8 mouse cellular contexts compared by ENCODE assay signal in genomic region chr17:25893975-25894617, GRCm38 (mm10). TPM values are rescaled to one million over a fixed set of nuclear protein-coding genes. Genes with fewer than 3 reads are reported as not detected.
DNase-seq lines count a peak whose midpoint lies in the region; ATAC-seq and TF ChIP-seq lines count a peak whose summit lies in the region.

No protein-coding gene starts in this region.

- no peaks in the 10 kb centered on the region for H3K27me3 ChIP-seq in hindbrain, embryonic 11.5 days (ENCODE audit: control insufficient read depth, insufficient read depth, low read length)
- H3K27me3 ChIP-seq in midbrain, embryonic 10.5 days (ENCODE audit: low read depth, poor library complexity, severe bottlenecking) = no peaks in the 10 kb centered on the region
- no peaks in the 10 kb centered on the region for H3K27me3 ChIP-seq in small intestine, adult 2 months (ENCODE audit: control insufficient read depth, insufficient read depth, low read length)

- peak; percentile 63 for DNase-seq in layer of hippocampus, adult 11-12 months (ENCODE audit: low spot score)
- DNase-seq in layer of hippocampus, adult 9-10 months (ENCODE audit: low spot score) = no peak
- DNase-seq in hindbrain, embryonic 11.5 days (ENCODE audit: low spot score) = peak; percentile 81
- DNase-seq in left cerebral cortex, postnatal 25 days (ENCODE audit: low spot score in 2 of 2) = peak; percentile 67 to 70
- DNase-seq in midbrain, embryonic 10.5 days (ENCODE audit: low spot score) = peak; percentile 62

- TF ChIP-seq CTCF in bone marrow macrophage, adult 2 months (IDR thresholded peaks at IDR 0.05; ENCODE audit: low read depth, low read length) = peak; percentile 53
- peak; percentile 86 for TF ChIP-seq CTCF in embryonic fibroblast, embryonic 13.5 days (IDR thresholded peaks at IDR 0.05; ENCODE audit: borderline replicate concordance, insufficient read depth, low read length)
- peak; percentile 97; the same call in 1 of the 2 replicates for TF ChIP-seq CTCF in small intestine, adult 2 months (IDR thresholded peaks at IDR 0.05; ENCODE audit: extremely low read depth, insufficient read length, insufficient replicate concordance, low read depth, low read length)

- peaks cover 27% of the 10 kb centered on the region for H3K4me1 ChIP-seq in bone marrow macrophage, adult 2 months (ENCODE audit: control insufficient read depth, insufficient read depth, low read length)
- no peaks in the 10 kb centered on the region for H3K4me1 ChIP-seq in embryonic fibroblast, embryonic 13.5 days (ENCODE audit: control insufficient read depth, insufficient read depth, low read length)
- peaks cover 7% of the 10 kb centered on the region for H3K4me1 ChIP-seq in hindbrain, embryonic 11.5 days (replicated peaks; ENCODE audit: control insufficient read depth, insufficient read depth, low read length)
- H3K4me1 ChIP-seq in midbrain, embryonic 10.5 days = peaks cover 24% of the 10 kb centered on the region
- no peaks in the 10 kb centered on the region for H3K4me1 ChIP-seq in small intestine, adult 2 months (ENCODE audit: control insufficient read depth, insufficient read depth, insufficient read length, low read length)

- intact Hi-C loops in left cerebral cortex, postnatal 25 days (cut with DNase I) = loop anchor here (1.0 to 10.0 kb wide), 3 partner anchors 88 to 201 kb away; partner anchors contain the start of genes Decr2 and Nme4

- ATAC-seq in hindbrain, embryonic 11.5 days (ENCODE audit: low FRiP score) = peak; percentile 75

- no peaks in the 10 kb centered on the region for H3K9me3 ChIP-seq in hindbrain, embryonic 11.5 days (ENCODE audit: control insufficient read depth, low read length)
- no peaks in the 10 kb centered on the region for H3K9me3 ChIP-seq in midbrain, embryonic 10.5 days (replicated peaks)

- H3K4me3 ChIP-seq in bone marrow macrophage, adult 2 months (ENCODE audit: insufficient read depth, low read length) = no peak overlapping the region
- no peak overlapping the region for H3K4me3 ChIP-seq in embryonic fibroblast, embryonic 13.5 days (ENCODE audit: insufficient read depth, low read length)
- no peak overlapping the region for H3K4me3 ChIP-seq in hindbrain, embryonic 11.5 days (ENCODE audit: low read depth, low read length)
- no peak overlapping the region for H3K4me3 ChIP-seq in midbrain, embryonic 10.5 days
- H3K4me3 ChIP-seq in small intestine, adult 2 months (ENCODE audit: low read depth, low read length) = no peak overlapping the region

- no peaks in the 10 kb centered on the region for H3K36me3 ChIP-seq in hindbrain, embryonic 11.5 days (ENCODE audit: control insufficient read depth, insufficient read depth, low read length)
- peaks cover 16% of the 10 kb centered on the region for H3K36me3 ChIP-seq in midbrain, embryonic 10.5 days
- H3K36me3 ChIP-seq in small intestine, adult 2 months (ENCODE audit: control insufficient read depth, insufficient read depth, low read length) = peaks cover 6% of the 10 kb centered on the region

- WGBS in hindbrain, embryonic 11.5 days = 33% methylated on average over 2 of the region's 2 CpGs
- WGBS in midbrain, embryonic 10.5 days = 36% methylated on average over 2 of the region's 2 CpGs
- 33% methylated on average over 2 of the region's 2 CpGs for WGBS in small intestine, adult 2 months

- H3K27ac ChIP-seq in bone marrow macrophage, adult 2 months (ENCODE audit: insufficient read depth, low read depth, low read length) = no peak overlapping the region
- no peak overlapping the region for H3K27ac ChIP-seq in embryonic fibroblast, embryonic 13.5 days (ENCODE audit: insufficient read depth, low read length)
- 0 out of 2 replicates have a peak overlapping the region, but pooled peaks have one; percentile 30 for H3K27ac ChIP-seq in hindbrain, embryonic 11.5 days (ENCODE audit: low read depth, low read length)
- H3K27ac ChIP-seq in midbrain, embryonic 10.5 days (replicated peaks) = peak overlapping the region; percentile 67
- H3K27ac ChIP-seq in small intestine, adult 2 months (ENCODE audit: insufficient read depth, low read depth, low read length) = no peak overlapping the region

- H3K9ac ChIP-seq in hindbrain, embryonic 11.5 days (ENCODE audit: low read depth, low read length) = no peak overlapping the region

- TF ChIP-seq POLR2A in bone marrow macrophage, adult 2 months (IDR thresholded peaks at IDR 0.05; ENCODE audit: borderline replicate concordance, low read depth, low read length) = no peak
- TF ChIP-seq POLR2A in embryonic fibroblast, embryonic 13.5 days (IDR thresholded peaks at IDR 0.05; ENCODE audit: low read depth, low read length) = no peak
- no peak for TF ChIP-seq POLR2A in small intestine, adult 2 months (IDR thresholded peaks at IDR 0.05; ENCODE audit: low read depth, low read length)

- no peak overlapping the region for H3K4me2 ChIP-seq in hindbrain, embryonic 11.5 days (replicated peaks; ENCODE audit: low read depth, low read length)

RNA-seq across cellular contexts. Expression of gene Wfikkn1, which starts 13.4 kb away (rescaled TPM):
- polyA plus RNA-seq in bone marrow macrophage, adult 2 months (2012; ENCODE audit: insufficient read depth, insufficient read length, missing spikeins) = 0.84 and 1.4 TPM in 2 replicates
- 0.38 and 0.83 TPM in 2 replicates for polyA plus RNA-seq in embryonic fibroblast, embryonic 13.5 days (2011; ENCODE audit: insufficient read length, low read depth, missing spikeins)
- polyA plus RNA-seq in hindbrain, embryonic 11.5 days (2014; fragmentation: Nextera tagmentation; extraction: Ambion mirVana) = 0.71 and 1.3 TPM in 2 replicates
- 1 to 10 TPM; 1.3 to 2.5 TPM for total RNA-seq in left cerebral cortex, postnatal 25 days (2021)
- 6.1 and 19.7 TPM in 2 replicates for polyA plus RNA-seq in midbrain, embryonic 10.5 days (2016; fragmentation: Nextera tagmentation; extraction: Ambion mirVana)
- polyA plus RNA-seq in small intestine, adult 2 months (2012; rRNA removed) = 0.72 and 2.6 TPM in 2 replicates

RNA-seq across cellular contexts. Expression of gene Mettl26, which starts 19.2 kb away (rescaled TPM):
- 16.1 and 17.0 TPM in 2 replicates for polyA plus RNA-seq in bone marrow macrophage, adult 2 months (2012; ENCODE audit: insufficient read depth, insufficient read length, missing spikeins)
- polyA plus RNA-seq in embryonic fibroblast, embryonic 13.5 days (2011; ENCODE audit: insufficient read length, low read depth, missing spikeins) = 14.4 and 19.7 TPM in 2 replicates
- polyA plus RNA-seq in hindbrain, embryonic 11.5 days (2014; fragmentation: Nextera tagmentation; extraction: Ambion mirVana) = 53.2 and 56.6 TPM in 2 replicates
- 10 to 100 TPM; 34.8 to 38.1 TPM for total RNA-seq in left cerebral cortex, postnatal 25 days (2021)
- polyA plus RNA-seq in midbrain, embryonic 10.5 days (2016; fragmentation: Nextera tagmentation; extraction: Ambion mirVana) = 74.3 and 80.4 TPM in 2 replicates
- polyA plus RNA-seq in small intestine, adult 2 months (2012; rRNA removed) = 149 and 196 TPM in 2 replicates

RNA-seq across cellular contexts. Expression of gene Rab40c, which starts 25.4 kb away (rescaled TPM):
- polyA plus RNA-seq in bone marrow macrophage, adult 2 months (2012; ENCODE audit: insufficient read depth, insufficient read length, missing spikeins) = 30.0 and 32.8 TPM in 2 replicates
- 21.5 and 23.9 TPM in 2 replicates for polyA plus RNA-seq in embryonic fibroblast, embryonic 13.5 days (2011; ENCODE audit: insufficient read length, low read depth, missing spikeins)
- polyA plus RNA-seq in hindbrain, embryonic 11.5 days (2014; fragmentation: Nextera tagmentation; extraction: Ambion mirVana) = 19.1 and 19.5 TPM in 2 replicates
- 10 to 100 TPM; 46.7 to 50.9 TPM for total RNA-seq in left cerebral cortex, postnatal 25 days (2021)
- polyA plus RNA-seq in midbrain, embryonic 10.5 days (2016; fragmentation: Nextera tagmentation; extraction: Ambion mirVana) = 29.8 and 33.6 TPM in 2 replicates
- 20.7 and 43.4 TPM in 2 replicates for polyA plus RNA-seq in small intestine, adult 2 months (2012; rRNA removed)

RNA-seq across cellular contexts. Expression of gene Mcrip2, which starts 25.5 kb away (rescaled TPM):
- 10.3 and 16.6 TPM in 2 replicates for polyA plus RNA-seq in bone marrow macrophage, adult 2 months (2012; ENCODE audit: insufficient read depth, insufficient read length, missing spikeins)
- polyA plus RNA-seq in embryonic fibroblast, embryonic 13.5 days (2011; ENCODE audit: insufficient read length, low read depth, missing spikeins) = 7.1 and 9.8 TPM in 2 replicates
- polyA plus RNA-seq in hindbrain, embryonic 11.5 days (2014; fragmentation: Nextera tagmentation; extraction: Ambion mirVana) = 7.0 and 8.3 TPM in 2 replicates
- 10 to 100 TPM; 21.1 to 22.2 TPM for total RNA-seq in left cerebral cortex, postnatal 25 days (2021)
- polyA plus RNA-seq in midbrain, embryonic 10.5 days (2016; fragmentation: Nextera tagmentation; extraction: Ambion mirVana) = 9.9 and 17.1 TPM in 2 replicates
- polyA plus RNA-seq in small intestine, adult 2 months (2012; rRNA removed) = 84.8 and 111 TPM in 2 replicates

RNA-seq across cellular contexts. Expression of gene Wdr90, which starts 32.8 kb away (rescaled TPM):
- 11.7 and 13.1 TPM in 2 replicates for polyA plus RNA-seq in bone marrow macrophage, adult 2 months (2012; ENCODE audit: insufficient read depth, insufficient read length, missing spikeins)
- polyA plus RNA-seq in embryonic fibroblast, embryonic 13.5 days (2011; ENCODE audit: insufficient read length, low read depth, missing spikeins) = 5.9 and 11.4 TPM in 2 replicates
- 13.4 and 14.3 TPM in 2 replicates for polyA plus RNA-seq in hindbrain, embryonic 11.5 days (2014; fragmentation: Nextera tagmentation; extraction: Ambion mirVana)
- 10 to 100 TPM; 29.8 to 31.4 TPM for total RNA-seq in left cerebral cortex, postnatal 25 days (2021)
- polyA plus RNA-seq in midbrain, embryonic 10.5 days (2016; fragmentation: Nextera tagmentation; extraction: Ambion mirVana) = 53.4 and 53.9 TPM in 2 replicates
- 8.3 and 13.3 TPM in 2 replicates for polyA plus RNA-seq in small intestine, adult 2 months (2012; rRNA removed)

Comparison
In these comparisons a context has a peak if more than half of its experiments do, and no peak if none do; other contexts are left out.
1. H3K27ac ChIP-seq: peak in hindbrain, embryonic 11.5 days (single experiment) and midbrain, embryonic 10.5 days (single experiment); none in bone marrow macrophage, adult 2 months (single experiment), embryonic fibroblast, embryonic 13.5 days (single experiment) and small intestine, adult 2 months (single experiment).
2. Peak in every context shown above with its lines, with median percentiles within 50 percentile points of each other: CTCF ChIP-seq.